Mouse (Mus musculus) lung, postnatal 14 days (tissue): Measurements from ENCODE around the gene Cdc123.

Experiments used
- DNase-seq: peaks from one replicate; pipeline ENCODE4 v3.0.0; 2021

Gene Cdc123

GRCm38 (mm10) chr2:5844873-5845631, at the start of gene Cdc123, which contains the start of gene Nudt5:
Cdc123 (minus strand) TSS chr2:5845164.
Nudt5 (plus strand) TSS chr2:5845019.
- DNase-seq: peak; percentile 83

GRCm38 (mm10) chr2:5894296-5894695, 49.3 kb upstream of the Cdc123 start:
- no peak for DNase-seq

GRCm38 (mm10) chr2:5889412-5889811, 44.4 kb upstream of the Cdc123 start:
- DNase-seq: no peak

- DNase-seq: no peak
Observed at GRCm38 (mm10) chr2:5888865-5889264, 43.9 kb upstream of the Cdc123 start.

- DNase-seq: no peak
Observed at GRCm38 (mm10) chr2:5877446-5877845, 32.5 kb upstream of the Cdc123 start.

GRCm38 (mm10) chr2:5869746-5870145, 24.8 kb upstream of the Cdc123 start:
- DNase-seq: no peak

GRCm38 (mm10) chr2:5867681-5868080, 22.7 kb upstream of the Cdc123 start:
- DNase-seq: no peak

- no peak for DNase-seq
Observed at GRCm38 (mm10) chr2:5862834-5863233, 17.9 kb upstream of the Cdc123 start, which contains the start of gene Gm13199. Gm13199 (minus strand) TSS chr2:5862934.

- no peak for DNase-seq
Observed at GRCm38 (mm10) chr2:5851866-5852265, 6.9 kb upstream of the Cdc123 start.

- DNase-seq: no peak
Observed at GRCm38 (mm10) chr2:5851116-5851515, 6.2 kb upstream of the Cdc123 start.

- no peak for DNase-seq
Observed at GRCm38 (mm10) chr2:5845826-5846225, 862 bp upstream of the Cdc123 start.

GRCm38 (mm10) chr2:5844181-5844872, 637 bp downstream of the Cdc123 start:
- DNase-seq: no peak

- no peak for DNase-seq
Observed at GRCm38 (mm10) chr2:5840815-5841214, 4.1 kb downstream of the Cdc123 start.

GRCm38 (mm10) chr2:5825265-5825913, 19.6 kb downstream of the Cdc123 start:
- no peak for DNase-seq

GRCm38 (mm10) chr2:5824685-5825084, 20.3 kb downstream of the Cdc123 start:
- DNase-seq: no peak

- no peak for DNase-seq
Observed at GRCm38 (mm10) chr2:5824213-5824612, 20.8 kb downstream of the Cdc123 start.

- no peak for DNase-seq
Observed at GRCm38 (mm10) chr2:5822449-5822848, 22.5 kb downstream of the Cdc123 start.

GRCm38 (mm10) chr2:5821264-5821663, 23.7 kb downstream of the Cdc123 start:
- no peak for DNase-seq

- no peak for DNase-seq
Observed at GRCm38 (mm10) chr2:5811235-5811782, 33.7 kb downstream of the Cdc123 start.

- no peak for DNase-seq
Observed at GRCm38 (mm10) chr2:5810036-5810718, 34.8 kb downstream of the Cdc123 start.

- peak; percentile 28 for DNase-seq
Observed at GRCm38 (mm10) chr2:5806201-5806600, 38.8 kb downstream of the Cdc123 start.

GRCm38 (mm10) chr2:5805228-5805627, 39.7 kb downstream of the Cdc123 start:
- no peak for DNase-seq
